Mouse (Mus musculus) retina, postnatal 7 days (tissue): Measurements from ENCODE around the gene Prkd3.

ENCODE experiments used
- DNase-seq: peaks from one replicate; pipeline ENCODE4 v3.0.0-alpha.2; 2012; ENCODE audit warnings: low read depth, low spot score

Prkd3 gene

DNA sequence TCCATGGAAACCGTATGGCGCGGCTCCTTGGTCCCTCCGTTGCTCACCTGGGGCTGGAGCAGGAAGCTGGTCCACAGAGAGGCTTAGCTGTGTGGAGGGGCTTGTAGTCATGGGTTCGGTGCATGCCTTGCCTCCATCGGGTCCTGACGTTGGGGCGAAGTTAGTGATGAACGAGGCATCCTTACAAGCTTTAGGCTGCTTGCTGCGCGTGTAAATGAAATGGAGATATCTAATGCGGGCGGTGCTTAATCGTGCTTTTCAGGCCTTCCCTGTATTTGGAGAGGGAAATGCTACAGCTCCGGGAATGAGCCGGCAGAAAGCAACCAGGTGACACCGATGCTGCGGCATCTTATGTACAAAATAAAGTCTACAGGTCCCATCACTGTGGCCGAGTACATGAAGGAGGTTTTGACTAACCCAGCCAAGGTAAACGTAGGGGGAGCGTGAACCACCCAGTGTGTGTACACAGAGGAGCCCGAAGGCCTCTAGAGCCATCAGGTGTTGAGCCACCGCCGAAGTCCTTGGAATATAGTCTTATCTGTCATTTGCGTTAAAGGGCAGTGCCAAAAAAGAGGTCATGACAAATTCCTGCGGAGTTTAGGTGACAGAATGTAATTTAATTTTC lies 83.3 kb downstream of the Prkd3 start:
- no peak for DNase-seq

DNA sequence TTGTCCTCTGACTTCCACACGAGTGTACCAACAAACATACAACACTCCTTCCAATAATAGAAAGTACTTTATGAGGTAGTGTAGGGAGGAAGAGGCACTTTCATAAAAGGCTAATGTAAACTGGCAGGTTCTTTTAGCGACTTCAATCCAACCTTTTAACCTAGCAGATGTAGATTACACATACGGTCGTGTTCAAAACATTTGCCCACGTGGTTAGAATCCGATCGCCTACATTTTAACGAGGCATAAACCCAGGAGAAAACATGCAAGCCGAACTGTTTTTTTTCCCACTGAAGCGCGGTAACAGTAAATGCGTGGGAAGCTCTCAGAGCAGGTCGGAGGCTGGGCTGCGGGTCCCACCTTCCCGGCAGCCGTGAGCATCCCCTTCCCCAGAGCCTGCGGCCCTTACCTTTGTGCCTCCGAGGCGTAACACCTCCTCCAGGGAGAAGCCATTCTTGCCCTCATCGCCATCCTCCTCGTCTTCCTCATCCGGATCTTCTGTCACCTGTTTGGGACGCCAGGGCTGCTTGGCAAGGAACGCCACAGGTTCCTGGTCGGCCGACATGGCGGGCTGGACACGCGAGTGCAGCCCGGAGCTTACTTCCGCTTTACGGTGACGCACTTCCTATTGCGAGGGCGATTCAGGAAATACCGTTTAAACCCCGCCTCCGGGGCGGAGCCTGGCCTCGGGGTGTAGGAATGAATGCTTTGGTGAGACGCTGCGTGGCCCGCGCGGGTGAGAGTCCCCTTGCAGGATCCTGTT lies 84.0 kb downstream of the Prkd3 start, which contains the start of the genes Cebpz and Ndufaf7:
Gene Cebpz, minus strand, starts transcription at position 601 of the 763 bp plus-strand sequence.
Gene Ndufaf7, plus strand, starts transcription at position 671 of the 763 bp plus-strand sequence.
- DNase-seq = peak; percentile 97

DNA sequence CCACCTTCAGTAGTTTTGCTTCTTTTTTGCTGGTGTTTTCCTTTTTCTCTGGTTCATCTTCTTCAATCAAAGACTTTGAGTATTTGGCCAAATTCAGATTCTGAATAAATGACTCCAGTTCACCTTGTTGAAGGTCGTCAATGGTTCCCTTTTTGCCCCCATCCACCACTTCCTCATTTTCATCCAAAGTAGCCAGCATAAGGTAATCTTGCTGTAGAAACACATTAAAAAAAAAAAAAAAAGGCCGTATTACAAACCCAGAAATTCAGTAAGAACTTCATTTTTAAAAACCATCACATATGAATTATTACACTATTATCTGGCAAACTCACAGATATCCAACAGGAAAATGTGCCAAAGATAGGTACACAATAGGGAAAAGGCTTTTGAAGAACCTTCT lies 84.8 kb downstream of the Prkd3 start:
- no peak for DNase-seq

DNA sequence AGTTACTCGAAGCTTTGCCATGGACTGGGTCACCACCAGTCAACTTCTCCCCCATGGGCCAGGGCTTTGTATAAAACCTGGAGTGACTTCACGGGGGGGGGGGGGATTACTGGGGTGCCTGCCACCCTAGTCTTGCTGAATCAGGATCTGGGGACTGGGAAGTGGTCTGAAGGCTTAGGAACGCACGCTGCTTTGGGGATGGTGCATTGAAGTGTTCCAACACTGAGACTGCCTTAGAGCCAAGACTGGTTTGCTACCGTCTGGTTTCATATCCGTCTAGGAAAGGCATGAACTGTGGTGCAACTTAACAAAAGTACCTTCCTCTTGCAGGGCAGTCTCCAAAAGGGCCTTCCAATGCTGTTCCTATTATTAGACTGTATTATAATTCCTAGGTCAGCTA lies 102.9 kb downstream of the Prkd3 start:
- DNase-seq = no peak

DNA sequence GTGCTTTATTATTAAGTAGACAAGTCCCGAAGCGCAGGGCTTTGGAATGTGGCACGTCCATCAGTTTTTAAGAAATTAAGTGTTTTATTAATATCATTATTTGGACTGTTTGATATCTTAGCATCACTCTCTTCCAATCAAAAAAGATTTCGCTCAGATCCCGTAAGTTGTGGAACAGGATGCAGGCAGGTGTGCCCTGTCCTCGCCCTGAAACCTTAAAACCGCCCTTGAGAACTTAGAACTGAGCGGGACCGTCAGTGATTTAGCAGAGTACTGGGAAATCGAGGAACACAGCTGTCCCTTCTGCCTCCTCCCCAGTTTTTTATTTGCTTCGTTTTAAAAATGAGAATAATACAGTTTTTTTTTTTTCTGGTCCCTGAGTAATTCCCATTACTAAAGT lies 103.7 kb downstream of the Prkd3 start:
- no peak for DNase-seq

DNA sequence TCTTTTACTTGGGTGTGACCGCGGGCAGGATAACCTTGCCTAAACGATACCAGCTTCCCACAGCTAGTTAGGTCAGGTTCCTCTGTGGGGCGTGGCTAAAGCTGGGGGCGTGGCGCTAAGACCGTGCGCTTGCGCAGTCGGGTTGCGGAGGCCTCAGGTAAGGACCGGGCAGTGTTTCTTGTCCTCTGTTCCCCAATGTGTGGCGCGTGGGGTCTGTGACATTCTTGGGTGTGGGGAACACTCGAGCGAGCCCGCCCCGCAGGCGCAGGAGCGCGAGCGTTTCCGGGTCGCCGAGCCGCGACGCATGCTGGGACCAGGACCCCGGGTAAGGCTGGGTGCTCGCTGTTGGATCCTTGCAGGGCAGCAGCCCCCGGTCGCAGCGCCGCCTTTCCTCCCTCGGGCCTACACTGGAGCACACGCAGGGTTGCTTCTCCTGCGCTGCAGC lies 104.2 kb downstream of the Prkd3 start, which contains the start of gene Cebpzos:
Gene Cebpzos, plus strand, starts transcription at position 132 of the 445 bp plus-strand sequence.
- peak; percentile 78 for DNase-seq

DNA sequence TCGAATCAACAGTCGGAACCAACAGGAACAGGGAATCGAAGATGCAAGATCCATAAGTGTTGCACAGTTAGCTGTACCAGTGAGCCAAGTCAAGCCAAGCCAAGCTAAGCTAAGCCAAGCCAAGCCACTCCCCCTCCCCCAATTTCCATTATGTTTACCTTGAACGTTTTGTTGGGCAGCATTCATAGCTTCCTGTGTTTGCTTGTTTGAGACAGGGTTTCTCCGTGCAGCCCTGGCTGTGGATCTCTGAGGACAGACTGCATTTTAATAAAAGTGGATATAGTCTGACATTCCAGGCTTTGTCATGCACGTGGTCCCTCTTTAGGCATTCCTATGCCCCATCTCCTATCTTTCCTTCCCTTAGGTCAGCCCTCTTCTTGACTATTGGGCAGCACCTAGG lies 104.8 kb downstream of the Prkd3 start:
- DNase-seq = no peak

DNA sequence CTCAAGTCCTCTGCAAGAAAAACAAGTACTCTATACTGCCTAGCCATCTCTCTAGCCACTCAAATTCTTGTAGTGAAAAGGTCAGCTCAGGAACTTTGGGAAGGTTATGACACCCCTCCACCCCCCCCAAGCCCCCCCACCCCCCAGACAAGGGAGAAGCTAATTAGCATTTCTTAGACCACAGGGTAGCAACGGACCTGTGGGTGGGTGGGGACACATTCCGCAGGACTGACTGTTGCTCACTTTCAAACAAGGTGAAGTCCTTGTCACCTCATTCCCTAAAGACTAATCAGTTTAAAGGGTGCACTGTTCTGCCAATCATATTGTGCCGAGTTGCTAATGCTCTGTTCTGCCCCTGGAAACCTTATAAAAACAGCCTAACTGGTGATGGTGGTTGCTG lies 106.7 kb downstream of the Prkd3 start:
- DNase-seq = no peak

DNA sequence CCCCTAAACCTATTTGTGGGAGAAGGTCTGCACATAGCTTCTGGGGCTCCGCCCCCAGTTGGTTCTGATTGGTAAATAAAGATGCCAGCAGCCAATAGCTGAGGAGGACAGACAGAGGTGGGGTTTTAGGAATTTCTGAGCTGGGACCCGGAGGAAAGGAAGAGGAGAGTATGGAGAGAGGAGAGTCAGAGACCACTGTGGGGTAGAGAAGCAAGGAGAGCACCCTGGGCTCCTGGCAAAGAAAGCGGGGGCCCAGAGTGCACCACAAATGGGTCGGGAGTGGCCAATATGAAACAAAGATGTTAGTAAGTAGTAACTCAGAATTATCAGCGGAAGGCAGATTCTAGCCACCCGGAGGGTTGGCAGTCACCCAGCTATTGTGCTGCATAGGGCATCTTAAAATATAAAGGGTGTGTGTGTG lies 107.7 kb downstream of the Prkd3 start:
- DNase-seq = no peak

DNA sequence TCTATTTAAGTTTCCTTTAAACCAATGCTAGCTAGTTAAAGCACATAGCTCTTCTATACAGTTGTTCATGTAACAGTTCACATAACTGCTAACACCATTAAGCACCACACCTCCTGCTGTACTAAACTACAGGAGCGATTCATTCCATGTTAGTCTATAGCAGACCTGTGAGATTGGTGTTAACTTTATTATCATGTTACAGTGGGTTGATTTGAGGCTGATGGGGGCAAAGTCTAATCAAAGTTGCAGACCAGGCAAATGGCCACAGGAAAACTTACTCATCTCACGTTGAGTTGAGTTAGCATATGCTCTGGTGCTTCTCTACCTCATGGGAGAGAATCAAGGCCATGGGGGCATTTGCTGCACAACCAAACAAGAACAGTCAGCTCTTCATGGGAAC lies 111.2 kb downstream of the Prkd3 start:
- DNase-seq = no peak

DNA sequence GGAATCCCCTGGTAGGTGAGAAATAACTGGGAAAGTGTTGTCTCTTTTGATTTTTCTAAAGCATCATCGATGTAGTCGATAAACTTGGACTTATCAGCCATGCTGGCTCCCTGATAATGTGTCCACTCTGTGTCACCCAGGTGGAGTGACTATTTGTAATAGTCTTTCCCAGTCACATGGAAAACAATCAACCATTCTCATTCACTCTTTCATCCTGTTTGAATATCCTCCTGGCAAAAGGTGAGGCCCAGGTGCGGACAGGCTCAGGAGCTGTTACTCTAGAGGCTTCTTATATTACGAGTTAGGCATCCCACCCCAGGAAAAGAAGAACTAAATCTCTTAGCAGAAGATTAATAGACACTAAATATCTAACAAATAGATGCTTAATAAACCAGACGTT lies 113.7 kb downstream of the Prkd3 start, which contains the start of gene Sult6b1:
Gene Sult6b1, minus strand, starts transcription at position 101 of the 400 bp plus-strand sequence.
- DNase-seq = no peak

DNA sequence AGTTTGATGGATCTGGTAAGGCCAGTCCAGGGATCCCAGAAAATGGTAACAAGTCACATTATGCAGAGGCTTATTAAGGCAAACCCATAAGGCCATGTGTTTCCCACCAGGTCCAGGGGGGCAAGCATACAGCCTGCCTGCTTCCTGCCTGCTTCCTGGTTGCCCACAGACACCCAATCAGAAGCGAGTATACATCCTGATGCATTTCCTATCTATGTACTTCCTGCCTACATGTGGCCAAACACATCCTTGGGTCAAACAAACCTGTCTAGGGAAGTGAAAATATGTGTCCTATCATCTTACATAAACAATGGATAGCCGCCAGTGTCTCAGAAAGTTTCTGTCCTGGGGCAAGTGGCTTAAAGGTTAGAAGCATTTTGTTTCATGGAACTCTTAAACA lies 117.5 kb downstream of the Prkd3 start:
- DNase-seq = no peak
